Mouse (Mus musculus): ENCODE data around the gene Sf3a1.
A peak's percentile ranks its signal among the peaks of the same experiment; 100 is the strongest.
"Not testable (repeated sequence)": the region's sequence is repeated elsewhere in the genome, so short reads cannot be mapped to it uniquely, and the experiment has no call there.

The Sf3a1 gene

DNA sequence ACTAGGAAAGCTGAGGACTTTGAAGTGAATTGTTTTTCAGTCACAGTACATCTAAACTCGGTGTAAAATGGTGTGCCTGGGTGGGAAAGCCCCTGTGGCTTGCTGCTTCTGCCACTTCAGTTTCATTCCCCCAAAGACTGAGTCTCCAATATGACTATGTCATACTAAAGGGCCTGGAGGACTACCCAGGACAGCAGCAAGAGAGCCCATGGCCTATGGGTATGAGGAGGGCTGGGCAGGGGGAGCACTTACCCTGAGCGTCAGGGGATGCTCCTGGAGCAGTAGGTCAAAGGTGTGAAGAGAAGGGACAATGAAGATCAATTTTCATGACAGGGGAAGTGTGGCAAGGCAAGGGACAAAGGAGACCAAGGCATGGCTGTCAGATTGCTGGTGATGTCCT is 21.2 kb upstream of the Sf3a1 start:
- no peak for DNase-seq

DNA sequence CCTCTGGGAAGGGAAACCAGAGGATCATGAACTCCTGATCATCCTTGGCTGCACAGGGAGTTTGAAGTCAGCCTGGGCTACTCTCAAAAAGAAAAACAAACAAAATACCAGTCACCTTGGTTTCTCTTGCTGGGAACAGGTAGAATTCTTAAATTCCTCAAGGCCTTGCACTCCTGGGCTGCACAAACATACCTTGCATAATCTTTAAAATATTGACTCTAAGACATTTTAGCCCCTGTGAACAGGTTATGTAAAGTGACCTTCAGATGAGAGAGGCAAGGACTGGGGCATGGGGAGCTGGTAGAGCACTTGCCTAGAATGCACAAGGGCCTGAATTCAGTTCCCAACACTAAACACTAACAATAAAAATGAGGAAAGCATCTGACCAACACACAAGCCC is 18.6 kb upstream of the Sf3a1 start:
- no peak for DNase-seq

DNA sequence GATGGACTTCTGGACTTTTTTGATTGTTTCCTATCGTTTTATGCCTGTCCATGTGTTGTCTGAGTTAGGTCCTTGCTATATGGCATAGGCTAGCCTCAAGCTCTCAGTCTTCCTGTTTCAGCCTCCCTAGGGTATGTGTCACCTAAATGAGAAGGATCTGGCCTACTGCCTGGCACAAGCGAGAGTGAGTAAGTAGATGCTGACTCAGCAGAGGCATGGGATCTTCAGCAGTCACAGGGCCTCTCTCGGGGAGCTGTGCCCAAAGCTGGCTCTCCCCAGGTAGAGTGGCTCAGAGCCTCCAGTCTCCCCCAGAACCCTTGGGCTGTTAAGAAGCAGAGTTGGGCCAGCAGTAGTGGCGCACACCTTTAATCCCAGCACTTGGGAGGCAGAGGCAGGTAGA is 17.8 kb upstream of the Sf3a1 start:
- DNase-seq: no peak

DNA sequence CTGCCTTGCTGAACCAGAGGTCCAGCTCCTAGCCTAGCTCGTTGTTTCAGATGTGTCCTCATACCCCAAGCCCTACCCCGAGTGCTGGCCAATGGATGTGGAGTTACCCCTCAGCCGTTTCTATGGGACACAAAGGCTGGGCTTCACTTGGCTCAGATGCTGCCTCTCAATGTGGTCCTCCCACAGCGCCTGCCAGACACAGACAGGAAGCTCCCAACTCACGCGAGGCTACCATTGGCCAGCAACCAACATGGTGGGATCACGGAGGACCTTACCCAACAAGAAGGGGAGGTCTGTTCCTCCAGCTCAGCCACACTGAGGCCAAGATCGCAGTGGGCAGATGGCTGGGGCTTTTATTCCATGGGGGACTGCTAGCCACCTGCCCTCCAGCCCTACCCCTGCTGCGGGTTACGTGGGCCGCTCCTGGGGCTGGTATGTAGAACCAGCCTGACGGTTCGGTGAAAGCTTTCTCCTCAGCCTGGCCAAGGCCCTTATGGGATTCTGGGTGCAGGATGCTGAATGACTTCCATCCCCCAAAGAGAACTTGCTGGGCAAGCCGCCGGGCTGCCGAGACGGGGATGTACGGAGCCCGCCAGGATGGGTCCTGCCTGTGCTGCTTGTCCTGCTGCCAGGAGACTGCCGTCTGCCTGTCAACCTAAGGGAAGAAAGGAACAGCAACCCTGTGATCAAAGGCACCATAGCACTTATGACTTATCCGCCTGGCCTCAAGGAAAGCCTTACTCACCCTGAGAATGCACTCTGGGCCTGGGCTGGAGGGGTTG is 16.7 kb upstream of the Sf3a1 start:
- no peak for DNase-seq

DNA sequence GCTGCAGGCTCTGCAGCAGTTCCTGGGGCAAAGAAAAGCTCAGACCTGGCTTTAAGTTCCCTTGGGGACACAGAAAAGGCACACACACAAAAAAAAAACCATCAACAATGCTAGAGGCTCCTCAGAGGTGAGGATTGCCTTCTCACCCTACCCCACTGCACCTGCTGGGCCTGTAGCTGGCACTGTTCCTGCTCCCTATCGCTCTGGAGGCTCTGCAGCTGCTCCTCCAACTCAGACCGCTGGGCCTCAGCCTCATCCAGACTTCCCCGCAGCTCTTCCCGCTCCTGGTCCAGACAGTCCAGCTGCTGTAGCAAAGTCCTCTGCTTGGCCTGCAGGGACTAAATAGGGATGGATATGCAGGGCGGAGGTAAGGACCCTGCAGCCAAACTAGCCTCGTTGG is 13.8 kb upstream of the Sf3a1 start:
- no peak for DNase-seq

DNA sequence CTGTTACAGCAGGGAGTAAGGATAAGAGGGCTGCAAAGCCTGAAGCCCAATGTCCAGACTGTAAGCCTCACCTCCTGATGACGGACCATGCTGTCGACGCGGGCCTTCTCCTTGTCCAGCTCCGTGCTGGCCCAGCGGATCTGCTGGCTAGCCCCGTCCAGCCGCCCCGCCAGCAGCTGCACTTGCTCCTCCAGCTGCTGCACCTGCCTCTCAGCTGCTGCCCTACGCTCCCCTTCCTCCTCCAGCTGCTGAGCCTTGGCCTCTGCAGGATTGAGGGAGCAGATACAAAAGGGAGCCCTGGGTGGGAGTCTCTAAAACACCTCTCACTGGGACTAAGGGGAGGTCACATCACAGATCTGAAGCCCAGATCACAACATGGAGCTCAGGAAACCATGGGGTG is 13.1 kb upstream of the Sf3a1 start:
- DNase-seq: no peak

DNA sequence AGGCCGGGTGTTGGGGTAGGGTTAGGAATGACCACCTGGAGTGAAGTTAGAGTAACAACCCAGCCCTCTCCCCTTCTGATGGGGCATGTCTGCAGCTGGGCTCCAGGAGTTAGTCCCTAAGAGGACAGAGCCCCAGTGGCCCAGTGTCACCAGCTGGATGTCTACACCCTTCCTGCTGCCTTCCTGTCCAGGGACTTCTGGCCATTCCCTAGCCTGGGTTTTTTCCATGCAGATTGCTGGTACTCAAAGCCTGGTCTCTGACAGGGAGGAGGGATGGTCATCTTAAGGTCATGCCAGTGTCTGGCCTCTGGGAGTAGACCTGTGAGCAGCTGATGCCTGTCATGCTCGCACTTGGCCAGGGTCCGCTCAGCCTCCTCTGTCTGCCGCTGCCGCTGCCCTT is 12.0 kb upstream of the Sf3a1 start:
- no peak for DNase-seq

DNA sequence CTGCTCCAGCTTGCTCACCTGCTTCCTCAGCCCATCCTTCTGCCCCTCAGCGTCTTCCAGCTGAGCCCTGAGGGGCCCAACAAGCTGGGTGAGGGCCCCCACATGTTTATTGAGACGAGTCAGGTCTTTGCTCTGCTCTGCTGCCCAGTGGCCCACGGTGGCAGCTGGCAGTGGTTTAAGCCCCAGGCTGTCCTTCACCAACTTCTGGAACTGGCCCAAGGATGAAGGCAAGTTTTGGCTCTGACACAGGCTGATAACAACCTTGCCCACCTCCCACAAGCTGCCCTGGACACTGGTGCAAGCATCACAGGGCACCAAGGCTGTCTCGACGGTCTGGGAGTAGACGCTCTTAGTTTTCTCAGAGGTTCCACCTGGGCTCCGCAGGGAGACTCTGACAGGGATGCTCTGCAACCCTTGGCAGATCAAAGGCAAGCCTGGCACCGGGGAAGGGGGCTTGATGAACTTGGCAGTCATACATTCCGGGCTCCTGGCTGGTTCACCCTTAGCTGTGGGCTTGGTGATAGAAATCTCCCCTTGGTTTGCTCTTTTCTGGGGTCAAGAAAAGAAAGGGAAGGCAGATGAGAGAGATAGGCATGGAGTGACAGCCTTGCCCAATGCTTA is 11.5 kb upstream of the Sf3a1 start:
- no peak for DNase-seq

DNA sequence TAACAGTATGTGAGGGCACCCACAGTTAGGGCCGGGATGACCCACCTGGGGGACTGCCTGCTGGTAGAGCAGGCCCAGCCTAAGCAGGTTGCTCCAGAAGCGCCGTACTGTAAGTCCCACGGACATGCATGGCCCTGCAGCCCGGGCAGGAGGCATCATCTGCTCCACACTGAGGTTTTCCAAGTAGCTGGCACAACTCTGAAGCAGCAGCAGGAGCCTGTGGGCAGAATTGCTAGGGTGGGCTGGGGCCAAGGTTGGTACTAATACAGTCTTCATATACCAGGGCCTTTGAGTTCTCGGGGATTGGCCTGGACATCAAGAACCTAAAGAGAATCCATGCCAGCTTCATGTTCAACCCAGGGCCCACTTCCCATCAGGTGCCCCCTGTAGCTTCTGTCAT is 10.3 kb upstream of the Sf3a1 start:
- no peak for DNase-seq

DNA sequence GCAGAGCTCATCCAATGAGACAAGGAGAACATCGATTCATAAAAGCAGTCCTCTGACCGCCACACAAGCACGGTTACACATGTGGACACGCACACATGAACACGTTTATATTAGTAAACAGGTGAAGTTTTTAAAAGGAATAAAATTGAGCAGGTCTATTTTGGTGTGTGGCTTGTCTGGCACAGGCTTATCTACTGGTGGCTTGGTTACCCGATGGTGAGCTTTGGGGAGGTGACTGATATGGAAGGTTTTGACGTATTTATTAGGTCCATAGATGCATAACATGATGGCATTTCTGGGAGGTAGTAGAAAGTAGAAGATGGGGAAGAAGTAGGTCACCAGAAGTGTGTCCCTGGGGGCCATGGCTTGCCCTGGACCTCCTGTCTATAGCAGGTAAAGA is 6.5 kb upstream of the Sf3a1 start:
- DNase-seq: no peak

DNA sequence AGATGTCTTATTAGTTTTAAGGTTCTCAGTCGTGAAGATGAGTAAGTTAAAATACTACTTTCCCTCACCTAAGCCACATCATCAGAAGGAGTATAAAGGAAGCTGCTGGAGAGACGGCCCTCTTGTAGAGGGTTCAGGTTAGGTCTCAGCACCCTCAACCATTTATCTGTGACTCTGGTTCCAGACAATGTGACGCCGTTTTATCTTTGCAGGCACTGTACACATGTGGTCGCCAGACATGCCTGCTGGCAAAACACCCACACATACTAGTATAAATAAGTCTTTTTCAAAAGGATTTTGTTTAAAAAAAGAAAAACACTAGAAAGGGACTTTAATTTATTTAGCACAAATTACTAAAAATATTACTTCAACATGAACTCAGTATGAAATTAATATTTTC is 4.5 kb upstream of the Sf3a1 start:
- no peak for DNase-seq

DNA sequence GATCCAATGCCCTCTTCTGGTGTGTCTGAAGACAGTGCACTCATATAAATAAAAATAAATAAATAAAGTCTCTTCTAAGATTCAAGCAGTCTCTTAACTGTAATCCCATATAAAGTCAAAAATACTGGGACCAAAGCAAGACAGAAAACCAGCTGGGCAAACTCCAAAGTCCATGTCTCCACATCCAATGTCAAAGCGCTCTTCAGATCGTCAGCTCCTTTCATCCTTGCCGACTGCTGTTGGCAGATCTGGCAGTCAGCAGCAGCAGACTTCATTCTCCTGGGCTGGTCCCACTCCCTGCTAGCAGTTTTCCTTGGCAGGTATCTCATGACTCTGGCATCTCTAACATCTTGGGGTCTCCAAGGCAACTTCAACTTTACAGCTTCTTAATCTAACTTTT is 1.5 kb upstream of the Sf3a1 start:
- DNase-seq: no peak

DNA sequence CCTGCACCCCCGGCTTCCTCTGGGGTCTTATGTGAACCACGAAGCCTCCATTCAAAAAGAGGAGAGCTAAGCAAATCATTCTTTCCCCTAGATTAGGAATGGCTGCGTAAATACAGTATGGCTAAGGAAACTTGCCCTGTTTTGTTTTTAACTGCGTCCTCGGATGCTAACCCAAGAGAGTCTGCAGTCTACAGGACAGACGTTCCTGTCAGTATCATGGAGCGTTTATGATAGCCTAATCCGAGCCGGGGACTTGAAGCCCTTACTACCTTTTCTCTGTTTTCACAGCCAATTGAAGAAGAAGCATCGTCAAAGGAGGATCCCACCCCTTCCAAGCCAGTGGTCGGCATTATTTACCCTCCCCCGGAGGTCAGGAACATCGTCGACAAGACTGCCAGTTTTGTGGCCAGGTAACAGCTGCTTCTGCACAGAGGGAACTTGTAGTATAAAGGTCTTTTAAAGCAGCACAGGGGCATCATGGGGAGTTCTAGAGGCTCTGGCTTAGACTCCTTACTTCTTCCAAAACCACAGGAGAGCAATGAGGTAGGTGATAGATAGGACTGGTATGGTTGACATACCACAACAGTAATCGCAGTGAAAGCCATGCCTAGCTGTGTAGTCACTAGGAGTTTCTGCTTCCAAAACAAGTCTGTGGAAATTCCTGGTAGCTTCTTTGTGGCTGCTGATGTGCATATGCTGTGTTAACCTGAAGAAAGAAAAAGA is 769 bp downstream of the Sf3a1 start:
- no peak for DNase-seq

DNA sequence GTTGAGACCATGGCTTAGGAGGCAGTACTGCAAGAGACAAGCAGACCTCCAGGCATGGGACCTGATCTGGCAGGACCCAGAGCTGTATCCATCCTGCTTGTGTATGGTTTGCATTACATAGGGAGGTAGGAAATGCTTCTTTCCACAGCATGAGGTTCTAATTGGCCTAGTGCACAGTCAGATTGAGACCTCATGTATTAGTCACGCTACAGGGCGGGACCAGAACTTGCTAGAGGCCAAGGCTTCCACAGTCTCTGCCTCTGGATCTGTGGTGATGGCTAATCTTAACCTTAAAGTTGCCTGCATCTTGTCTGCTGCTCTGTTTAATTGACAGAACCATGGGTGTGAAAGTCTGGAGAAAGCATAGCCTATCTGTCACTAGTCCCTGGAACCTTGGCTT is 4.6 kb downstream of the Sf3a1 start:
- DNase-seq: no peak

DNA sequence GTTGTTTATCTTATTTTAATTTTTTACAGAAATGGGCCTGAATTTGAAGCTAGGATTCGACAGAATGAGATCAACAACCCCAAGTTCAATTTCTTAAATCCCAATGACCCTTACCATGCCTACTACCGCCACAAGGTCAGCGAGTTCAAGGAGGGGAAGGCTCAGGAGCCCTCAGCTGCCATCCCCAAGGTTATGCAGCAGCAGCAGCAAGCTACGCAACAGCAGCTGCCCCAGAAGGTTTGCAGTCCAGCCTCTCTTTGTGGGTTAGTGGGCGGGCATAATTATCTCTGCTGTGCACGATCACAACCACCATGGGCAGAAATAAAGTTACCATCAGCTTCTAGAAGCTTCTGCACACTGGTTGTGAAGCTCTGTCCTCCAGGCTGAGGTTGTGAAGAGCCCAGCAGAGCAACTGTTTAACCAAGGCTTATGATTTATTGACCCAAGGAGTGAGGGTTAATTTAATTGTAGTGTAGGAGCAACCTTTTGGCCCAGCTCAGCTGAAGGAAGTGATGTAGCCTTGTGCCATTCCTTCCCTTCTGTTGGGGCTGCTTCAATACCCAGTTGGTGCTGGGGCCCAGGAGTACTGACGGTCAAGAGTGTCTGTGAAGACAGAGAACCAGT is 6.4 kb downstream of the Sf3a1 start:
- DNase-seq: no peak

DNA sequence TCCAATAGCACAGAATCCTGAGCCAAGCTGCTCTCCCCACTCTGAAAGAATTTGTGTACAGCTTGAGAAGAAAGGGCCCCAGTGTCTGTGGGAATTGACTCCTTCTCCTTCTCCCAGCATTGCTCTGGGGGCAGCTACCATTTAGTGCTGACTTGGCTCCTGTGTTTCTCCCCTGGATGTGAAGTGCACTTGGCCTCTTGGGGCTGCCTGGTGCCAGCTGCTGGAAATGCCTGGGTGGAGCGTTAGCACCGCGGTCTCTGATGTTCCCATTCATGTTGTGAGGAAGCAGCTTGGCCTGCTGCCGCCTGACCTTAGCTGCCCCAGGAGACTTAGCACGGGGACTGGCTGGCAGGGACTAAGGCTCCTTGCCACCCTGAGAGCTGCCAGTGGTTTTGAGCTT is 14.4 kb downstream of the Sf3a1 start:
- DNase-seq: no peak

DNA sequence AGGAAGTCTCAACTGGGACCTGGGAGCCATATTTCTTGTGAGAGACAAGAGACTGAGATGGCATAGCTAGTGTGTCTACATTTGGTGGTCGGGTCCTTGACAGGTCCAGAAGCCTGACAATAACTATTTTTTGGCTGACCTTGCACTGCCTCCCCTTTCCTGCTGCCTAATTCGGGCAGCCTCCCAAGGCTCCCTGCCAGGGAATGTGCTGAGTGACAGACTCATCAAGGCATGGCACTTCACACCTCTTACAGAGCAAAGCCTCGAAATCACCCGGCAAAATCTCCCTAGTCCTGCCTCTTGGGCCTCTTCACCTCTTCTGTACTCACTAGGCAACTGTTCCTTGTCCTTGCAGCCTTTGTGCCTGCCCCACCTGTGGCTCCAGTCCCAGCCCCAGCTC is 17.6 kb downstream of the Sf3a1 start:
- DNase-seq: no peak

DNA sequence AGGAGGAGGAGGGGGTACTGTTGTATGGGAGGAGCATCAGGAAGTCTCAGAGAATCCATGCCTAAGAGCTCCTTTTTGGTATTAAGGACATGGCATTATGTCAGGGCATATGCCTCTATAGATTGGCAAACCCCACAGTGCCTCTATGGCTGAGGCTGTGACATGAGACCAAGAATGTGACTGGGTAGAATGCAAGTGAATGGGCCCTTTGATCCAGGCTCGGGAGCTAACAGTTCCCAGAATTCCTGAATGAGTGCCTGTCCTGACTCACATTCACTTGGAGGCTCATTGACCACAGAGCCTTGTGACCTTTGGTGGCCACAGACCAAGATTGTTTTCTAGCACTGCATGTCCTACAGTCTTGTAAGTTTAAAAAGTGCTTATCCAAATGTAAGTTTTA is 21.9 kb downstream of the Sf3a1 start:
- DNase-seq: no peak

DNA sequence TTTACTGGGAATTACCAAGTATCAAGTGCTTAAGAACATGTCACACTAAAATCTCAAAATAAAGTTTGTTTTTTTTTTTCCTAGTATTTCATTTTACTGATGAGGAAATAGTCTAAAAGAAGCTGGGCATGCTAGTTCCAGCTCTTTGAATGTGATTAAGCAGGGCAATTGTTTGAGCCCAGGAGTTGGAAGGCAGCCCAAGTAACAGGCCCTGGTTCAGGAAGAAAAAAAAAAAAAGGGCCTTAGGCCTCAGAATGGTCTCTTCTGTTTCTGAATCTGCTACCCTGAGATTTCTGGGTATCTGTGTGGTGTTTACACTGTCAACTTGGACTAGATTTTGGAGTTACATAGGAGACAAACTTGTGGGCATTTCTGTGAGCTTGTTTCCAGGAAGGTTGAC is 23.4 kb downstream of the Sf3a1 start:
- no peak for DNase-seq

DNA sequence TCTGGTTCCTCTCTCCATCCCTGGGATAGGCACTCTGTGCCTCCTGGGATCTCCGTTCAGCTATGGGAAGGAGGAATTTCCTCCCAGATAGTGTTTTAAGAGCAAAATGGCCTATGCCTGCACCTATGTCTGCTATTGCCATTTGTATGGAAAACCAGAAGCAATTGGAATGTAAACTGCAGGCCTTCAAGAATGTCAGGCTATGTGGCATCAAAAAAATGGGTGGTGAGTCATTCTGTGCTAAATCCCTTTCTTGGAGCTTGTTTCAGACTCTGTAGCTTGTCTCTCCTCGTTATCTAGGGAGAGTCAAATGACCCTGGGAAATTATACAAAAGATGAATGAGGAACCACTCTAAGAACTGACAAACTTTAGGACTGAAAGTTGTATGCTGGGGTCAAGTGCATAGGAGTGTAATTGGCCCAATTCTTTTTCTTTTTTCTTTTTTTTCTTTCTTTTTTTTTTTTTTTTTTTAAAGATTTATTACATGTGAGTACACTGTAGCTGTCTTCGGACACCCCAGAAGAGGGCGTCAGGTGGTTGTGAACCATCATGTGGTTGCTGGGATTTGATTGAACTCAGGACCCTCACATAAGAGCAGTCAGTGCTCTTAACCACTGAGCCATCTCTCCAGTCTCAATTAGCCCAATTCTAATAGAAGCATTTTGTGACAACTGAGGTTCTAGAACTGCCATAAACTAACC is 24.3 kb downstream of the Sf3a1 start:
- DNase-seq: no peak

DNA sequence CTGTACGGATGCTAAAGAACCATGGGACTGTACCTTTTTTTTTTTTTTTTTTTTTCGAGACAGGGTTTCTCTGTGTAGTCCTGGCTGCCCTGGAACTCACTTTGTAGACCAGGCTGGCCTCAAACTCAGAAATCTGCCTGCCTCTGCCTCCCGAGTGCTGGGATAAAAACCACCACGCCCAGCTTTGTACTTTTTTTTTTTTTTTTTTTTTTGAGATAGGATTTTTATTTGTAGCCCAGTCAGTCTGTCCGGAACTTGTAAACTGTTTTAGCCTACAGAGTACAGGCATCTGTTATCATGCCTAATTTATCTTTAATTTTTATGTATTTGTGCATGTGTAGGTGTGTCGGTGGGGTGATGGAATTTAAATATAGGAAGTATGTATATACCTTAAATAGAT is 25.3 kb downstream of the Sf3a1 start:
- DNase-seq: not testable (repeated sequence)

DNA sequence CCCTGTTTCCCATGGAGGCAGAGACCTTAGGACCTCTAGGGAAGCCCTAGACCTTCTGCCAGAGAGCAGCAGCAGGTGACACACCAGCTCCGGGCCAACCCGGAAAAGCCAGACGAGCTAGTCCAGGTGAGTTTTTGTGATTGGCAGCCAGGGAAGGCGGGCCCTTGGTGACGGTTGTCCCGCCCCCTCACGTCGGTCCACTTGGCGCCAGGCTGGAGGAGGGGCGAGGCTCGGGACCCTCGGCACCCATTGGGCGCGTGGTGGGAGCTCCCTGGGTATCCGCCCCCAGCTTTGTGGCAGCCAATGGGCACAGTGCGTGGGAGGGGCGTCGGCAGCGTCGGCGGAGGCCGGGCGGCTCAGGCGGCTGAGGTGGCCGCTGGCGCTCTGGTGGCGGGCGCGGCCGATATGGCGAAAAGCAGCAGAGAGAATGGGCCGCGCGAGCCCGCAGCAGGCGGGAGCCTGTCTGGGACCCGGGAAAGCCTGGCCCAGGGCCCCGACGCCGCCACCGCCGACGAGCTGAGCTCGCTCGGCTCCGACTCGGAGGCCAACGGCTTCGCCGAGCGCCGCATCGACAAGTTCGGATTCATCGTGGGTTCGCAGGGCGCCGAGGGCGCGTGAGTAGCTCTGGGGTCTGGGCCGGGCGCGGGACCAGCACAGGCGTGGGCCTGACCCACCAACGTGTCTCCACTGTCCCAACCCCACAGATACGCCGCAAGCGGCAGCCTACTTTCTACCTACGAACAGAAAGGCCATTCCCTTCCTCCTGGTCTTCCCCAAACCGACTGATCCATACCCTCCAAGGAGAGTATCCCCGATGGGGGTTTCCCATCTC is 26.6 kb downstream of the Sf3a1 start, which contains the start of gene Tbc1d10a:
TSS of gene Tbc1d10a (plus strand) at position 304 of the 832 bp plus-strand sequence.
- peak; percentile 98 for DNase-seq

Measured in cerebellum, adult 9-10 months (tissue).